Mouse (Mus musculus) B cell, adult 2 months (primary cell): ENCODE results near the gene Selenov.
A peak's percentile ranks its signal among the peaks of the same experiment; 100 is the strongest.
"Not testable (repeated sequence)": the region's sequence is repeated elsewhere in the genome, so short reads cannot be mapped to it uniquely, and the experiment has no call there.

Experiments
- DNase-seq, 2 experiments: peaks; one replicate each; pipeline ENCODE4 v3.0.0; 2022

Selenov gene

GRCm38 (mm10) chr7:28290165-28290564, 821 bp downstream of the Selenov start:
- DNase-seq, result peak in 1 of 2 experiments; percentile 6

DNA sequence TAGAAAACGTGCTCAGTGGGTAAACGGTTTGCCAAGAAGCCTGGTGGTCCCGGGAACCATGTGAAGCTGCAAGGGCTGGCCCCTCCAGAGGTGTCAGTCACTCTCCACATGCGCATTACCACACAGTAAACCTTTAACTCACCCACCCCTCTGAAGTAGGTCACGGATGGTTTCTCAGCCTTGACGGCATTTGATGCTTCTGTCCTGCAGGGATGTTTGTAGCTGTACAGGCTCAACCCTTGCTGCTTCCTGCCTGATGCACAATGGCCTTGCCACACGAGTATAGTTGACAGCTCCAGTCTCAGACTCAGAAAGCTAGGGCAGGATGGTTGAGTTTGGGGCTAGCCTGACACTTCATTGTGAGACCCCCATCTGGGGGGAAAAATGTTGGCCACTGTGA, 10.4 kb downstream of the Selenov start:
- no peak for DNase-seq

DNA sequence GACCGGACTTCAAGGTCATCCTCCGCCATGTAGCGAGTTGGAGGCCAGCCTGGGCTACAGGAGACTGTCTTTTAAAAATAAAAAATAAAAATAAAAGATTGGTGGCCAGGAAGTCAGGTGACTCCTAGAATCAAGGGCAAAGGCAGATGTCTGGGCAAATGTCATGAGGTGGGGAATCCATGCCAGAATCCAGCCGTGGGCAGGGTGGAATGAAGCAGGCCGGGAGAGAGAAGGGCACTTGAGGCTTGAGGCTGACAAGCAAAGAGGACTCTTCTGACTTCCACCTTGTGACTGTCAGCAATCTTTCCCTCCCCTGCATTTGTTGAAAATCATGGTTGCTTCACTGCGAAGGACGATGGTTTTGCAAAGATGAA, 12.7 kb downstream of the Selenov start:
- no peak for DNase-seq

DNA sequence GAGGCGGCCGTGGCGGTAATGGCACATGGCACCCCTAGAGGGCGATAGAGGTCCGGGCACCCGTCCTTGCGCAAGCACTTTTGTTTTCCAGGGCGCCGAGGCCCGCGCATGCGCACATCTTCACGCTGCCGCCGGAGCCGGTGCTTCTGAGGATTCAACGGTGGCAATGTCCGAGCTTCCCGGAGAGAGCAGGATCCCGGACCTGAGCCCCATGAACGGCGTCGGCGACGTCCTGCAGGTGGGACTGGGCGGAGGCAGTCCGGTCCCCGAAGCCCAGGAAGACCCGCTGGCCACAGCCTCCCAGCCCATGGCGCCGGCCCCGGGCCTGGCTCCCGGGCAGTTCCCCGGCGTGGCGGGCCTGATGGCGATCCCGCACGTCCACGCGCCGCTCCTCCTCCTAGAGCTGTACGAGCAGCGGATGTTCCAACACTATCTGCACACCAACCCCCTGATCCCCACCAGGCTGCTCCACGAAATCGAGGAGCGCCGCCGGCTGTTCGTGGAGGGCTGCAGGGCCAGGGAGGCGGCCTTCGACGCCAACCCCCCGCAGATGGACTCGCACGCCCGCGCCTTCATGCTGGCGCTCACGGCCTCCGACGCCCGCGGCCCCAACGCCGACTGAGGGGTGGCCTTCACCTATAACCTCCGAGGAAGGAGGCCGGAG, 13.2 kb downstream of the Selenov start, which contains the start of gene Eid2b:
Gene Eid2b (plus strand): TSS at position 125 of the 664 bp plus-strand sequence.
- peak; percentile 97 for DNase-seq

GRCm38 (mm10) chr7:28277237-28277614, 13.8 kb downstream of the Selenov start:
- no peak for DNase-seq

DNA sequence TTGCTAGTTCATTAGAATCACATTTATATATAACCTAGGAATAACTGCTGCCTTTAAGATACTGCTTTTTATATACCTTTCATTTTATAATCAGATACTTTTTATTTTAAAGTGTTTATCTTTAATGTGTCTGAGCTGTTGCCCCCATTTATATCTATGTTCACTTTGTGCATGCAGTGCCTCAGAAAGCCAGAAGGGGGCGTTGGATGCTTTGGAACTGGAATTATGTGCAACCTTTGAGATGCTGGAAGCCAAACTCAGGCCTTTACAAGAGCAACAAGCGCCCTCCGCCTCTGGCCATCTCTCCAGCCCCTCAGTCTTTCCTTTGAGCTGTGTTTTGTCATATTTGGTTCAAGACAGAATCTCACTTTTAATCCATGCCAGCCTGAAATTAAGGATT, 19.2 kb downstream of the Selenov start:
- peak; percentile 14 to 26 for DNase-seq

DNA sequence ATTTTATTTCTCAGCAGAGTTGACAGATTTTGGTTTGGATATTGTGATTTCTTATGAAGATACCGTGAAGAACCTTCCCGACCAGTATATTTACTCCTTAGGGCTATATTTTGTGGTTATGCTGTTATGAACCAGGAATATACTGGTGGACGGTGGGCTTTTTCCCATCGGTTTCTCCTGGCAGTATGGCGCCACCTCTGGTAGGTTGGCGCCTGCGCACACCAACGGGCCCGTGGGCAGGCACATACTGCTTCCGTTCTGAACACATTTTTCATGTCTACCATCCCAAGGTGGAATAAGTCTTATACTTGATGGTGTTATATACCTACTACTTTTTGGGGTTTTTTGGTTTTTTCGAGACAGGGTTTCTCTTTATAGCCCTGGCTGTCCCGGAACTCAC, 21.6 kb downstream of the Selenov start:
- DNase-seq, result no peak

DNA sequence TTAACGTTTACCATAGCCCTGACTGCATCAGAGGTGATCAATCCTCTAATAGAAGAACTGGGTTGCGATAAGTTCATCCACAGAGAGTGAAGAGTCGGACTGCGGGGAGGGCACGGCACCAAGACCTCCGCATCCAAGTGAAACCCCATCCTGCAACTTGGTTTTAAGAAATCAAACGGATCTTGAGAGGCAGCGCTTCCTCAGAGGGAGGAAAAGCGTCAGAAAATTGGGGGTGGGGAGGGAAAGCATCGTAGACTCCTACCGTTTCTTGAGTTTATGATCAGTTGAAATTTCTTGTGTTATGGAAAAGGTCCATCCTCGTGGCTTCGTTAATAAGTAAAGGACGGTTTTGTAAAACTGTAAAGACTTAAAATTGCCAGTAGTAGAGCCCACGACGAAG, 22.4 kb downstream of the Selenov start:
- DNase-seq, result no peak

- DNase-seq, result peak; percentile 33 to 39
Observed at GRCm38 (mm10) chr7:28268042-28268531, 22.9 kb downstream of the Selenov start.

- peak; percentile 39 to 49 for DNase-seq
Observed at GRCm38 (mm10) chr7:28267129-28268041, 23.6 kb downstream of the Selenov start, which contains the start of gene Eid2. Gene Eid2, plus strand, starts transcription at chr7:28267881.

- DNase-seq, result no peak
Observed at GRCm38 (mm10) chr7:28265391-28265790, 25.6 kb downstream of the Selenov start.

- DNase-seq, result peak; percentile 62 to 68
Observed at GRCm38 (mm10) chr7:28263786-28264185, 27.2 kb downstream of the Selenov start.

DNA sequence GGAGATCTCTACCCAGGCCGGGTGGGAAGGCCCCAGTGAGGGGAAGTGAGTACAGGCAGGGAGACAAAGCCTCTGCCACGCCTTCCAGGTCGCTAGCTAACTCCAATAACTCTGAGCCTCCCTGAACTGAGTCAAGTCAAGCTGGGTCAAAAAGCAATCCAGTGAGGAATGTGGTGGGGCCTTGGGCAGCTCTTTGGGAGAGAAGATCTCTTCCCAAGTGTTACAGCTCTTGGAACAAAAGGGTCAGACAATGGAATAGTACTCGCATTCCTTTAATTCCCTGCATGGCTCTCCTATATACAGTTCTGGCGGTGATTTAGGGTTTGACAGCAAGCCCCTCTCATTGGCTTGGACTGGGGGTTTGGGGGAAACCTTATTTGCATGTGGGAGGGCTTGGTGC, 28.1 kb downstream of the Selenov start:
- DNase-seq, result no peak

DNA sequence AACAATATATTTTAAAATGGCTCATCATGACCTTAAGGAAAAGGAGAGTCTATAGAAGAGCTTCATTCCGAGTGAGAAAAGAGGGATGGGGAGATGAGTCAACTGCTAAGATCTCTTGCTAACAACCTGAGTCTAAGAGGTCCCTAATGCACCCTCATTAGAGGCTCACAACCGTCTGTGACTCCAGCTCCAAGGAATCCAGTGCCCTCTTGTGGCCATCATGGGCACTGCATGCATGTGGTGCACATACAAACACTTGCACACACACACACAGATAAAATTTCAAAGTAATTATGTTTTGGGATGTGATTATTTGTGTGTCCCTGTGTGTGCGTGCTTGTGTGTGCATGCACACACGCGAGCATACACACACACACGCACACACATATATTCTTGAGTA, 35.5 kb downstream of the Selenov start:
- DNase-seq, result peak; percentile 16 to 28

DNA sequence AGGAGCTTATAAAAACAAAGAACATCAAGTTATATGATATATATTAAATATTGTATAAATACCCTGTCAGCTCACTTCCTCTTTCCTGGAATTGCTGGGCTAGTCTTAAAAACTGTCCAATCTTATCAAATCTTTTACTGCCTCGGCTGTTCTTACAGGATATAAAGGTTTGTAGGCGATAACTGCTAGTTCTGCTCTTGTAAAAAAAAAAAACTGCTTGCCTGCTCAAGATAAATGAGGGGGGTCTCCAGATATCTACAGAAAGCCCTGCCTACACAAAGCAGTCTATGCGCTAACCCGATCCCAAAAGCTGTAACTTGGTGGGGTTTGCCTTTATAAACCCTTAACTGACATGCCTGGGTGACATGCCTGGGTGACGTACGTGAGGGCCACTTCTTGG, 36.4 kb downstream of the Selenov start:
- no peak for DNase-seq

- no peak for DNase-seq
Observed at GRCm38 (mm10) chr7:28251976-28252375, 39.0 kb downstream of the Selenov start.

DNA sequence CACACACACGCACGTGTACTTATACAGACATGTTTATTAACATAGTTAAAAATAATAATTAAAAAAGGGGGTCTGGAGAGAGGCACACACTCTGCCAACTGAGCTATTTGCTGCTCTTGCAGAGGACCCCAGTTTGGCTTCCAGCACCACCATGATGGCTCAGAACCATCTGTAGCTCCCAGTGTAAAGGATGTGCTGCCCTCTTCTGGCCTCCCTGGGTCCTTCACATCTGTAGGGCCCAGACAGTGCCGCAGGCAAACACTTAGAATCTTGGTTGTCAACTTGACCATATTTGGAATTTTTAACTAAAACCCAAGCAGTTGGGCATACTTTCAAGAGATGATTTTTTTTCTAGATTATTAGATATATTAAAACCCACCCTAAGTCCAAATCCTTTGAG, 42.0 kb downstream of the Selenov start:
- DNase-seq, result no peak

GRCm38 (mm10) chr7:28243943-28244342, 47.0 kb downstream of the Selenov start:
- DNase-seq, result not testable (repeated sequence)
